Mouse (Mus musculus) heart, postnatal 0 days (tissue): ENCODE results near the gene Urgcp.

Experiments used
- CTCF ChIP-seq: IDR thresholded peaks from 2 replicates; pipeline ENCODE4 v1.5.1; 2016; ENCODE audit warnings: antibody characterized with exemption, control low read depth, low read depth
- EP300 ChIP-seq: IDR thresholded peaks from 2 replicates; pipeline ENCODE4 v1.6.1; 2016; ENCODE audit warnings: antibody characterized with exemption, low read depth

- TF ChIP-seq EP300: no peak
- peak; percentile 47 for TF ChIP-seq CTCF
Observed at GRCm38 (mm10) chr11:5742106-5742505, 20.1 kb downstream of the Urgcp start.
